Mouse (Mus musculus): ENCODE results near the gene Myh10. TPM values are rescaled to one million over a fixed set of nuclear protein-coding genes. Genes with fewer than 3 reads are reported as not detected.
A peak's percentile ranks its signal among the peaks of the same experiment; 100 is the strongest.
"Not testable (repeated sequence)": the region's sequence is repeated elsewhere in the genome, so short reads cannot be mapped to it uniquely, and the experiment has no call there.

Gene Myh10
- polyA plus RNA-seq, 1 experiment from 2014 or later, result 5.4 TPM

DNA sequence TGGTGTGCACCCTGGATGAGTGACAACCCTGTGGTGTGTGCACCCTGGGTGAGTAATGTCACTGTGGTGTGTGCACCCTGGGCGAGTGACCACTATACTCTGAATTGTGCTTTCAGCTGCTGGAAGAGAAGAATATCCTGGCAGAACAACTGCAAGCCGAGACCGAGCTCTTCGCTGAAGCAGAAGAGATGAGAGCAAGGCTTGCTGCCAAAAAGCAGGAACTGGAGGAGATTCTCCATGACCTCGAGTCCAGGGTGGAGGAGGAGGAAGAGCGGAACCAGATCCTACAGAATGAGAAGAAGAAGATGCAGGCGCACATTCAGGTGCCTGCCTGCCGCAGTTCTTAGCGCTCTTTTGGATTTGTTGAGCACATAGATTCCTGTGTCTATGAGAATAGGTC, 95.9 kb downstream of the Myh10 start:
- no peak for DNase-seq (ENCODE audit: low spot score)

DNA sequence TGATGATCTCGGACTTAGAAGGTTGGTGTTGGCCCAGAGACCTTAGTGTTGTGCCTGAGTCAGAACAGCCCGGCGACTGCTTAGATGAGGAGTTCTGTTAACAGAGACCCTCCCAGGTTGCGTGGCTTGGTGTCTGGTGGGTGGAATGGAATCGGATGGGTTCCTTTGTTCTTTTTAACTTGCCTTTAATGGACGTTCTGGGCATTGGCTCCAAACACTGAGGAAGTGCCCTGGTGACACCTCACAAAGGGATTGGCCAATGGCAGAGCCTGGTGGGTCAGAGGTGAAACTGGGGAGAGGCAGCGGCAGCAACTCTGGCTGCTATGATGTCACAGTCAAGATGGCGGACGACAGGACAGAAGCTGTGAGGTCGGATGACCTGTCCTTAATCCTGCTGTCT, 99.4 kb downstream of the Myh10 start:
- DNase-seq (ENCODE audit: low spot score), result no peak

DNA sequence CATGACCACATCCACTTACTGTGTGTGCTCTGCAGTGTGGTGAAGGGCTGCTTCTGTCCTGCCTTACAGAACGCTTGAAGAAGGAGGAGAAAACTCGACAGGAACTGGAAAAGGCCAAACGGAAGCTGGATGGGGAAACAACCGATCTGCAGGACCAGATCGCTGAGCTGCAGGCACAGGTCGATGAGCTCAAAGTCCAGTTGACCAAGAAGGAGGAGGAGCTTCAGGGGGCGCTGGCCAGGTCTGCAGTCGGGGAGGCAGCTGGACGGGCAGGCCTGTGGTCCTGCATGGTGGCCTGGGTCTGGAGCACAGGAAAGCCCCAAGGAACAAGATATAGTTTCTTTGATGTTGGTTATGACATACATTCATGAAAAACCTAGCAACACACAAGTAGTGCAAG, 100.4 kb downstream of the Myh10 start:
- no peak for DNase-seq (ENCODE audit: low spot score)

DNA sequence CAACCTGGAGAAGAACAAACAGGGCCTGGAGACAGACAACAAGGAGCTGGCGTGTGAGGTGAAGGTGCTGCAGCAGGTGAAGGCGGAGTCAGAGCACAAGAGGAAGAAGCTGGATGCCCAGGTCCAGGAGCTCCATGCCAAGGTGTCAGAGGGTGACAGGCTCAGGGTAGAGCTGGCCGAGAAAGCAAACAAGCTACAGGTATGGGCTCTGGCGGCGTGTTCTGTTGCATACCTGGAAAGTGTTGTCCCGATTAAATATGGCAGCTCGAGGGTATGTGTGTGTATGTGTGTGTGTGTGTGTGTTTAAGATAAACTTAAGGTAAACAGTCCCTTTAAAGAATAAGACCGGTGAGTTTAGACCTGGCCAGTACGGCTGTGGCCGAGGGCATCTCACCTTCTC, 106.9 kb downstream of the Myh10 start:
- no peak for DNase-seq (ENCODE audit: low spot score)

DNA sequence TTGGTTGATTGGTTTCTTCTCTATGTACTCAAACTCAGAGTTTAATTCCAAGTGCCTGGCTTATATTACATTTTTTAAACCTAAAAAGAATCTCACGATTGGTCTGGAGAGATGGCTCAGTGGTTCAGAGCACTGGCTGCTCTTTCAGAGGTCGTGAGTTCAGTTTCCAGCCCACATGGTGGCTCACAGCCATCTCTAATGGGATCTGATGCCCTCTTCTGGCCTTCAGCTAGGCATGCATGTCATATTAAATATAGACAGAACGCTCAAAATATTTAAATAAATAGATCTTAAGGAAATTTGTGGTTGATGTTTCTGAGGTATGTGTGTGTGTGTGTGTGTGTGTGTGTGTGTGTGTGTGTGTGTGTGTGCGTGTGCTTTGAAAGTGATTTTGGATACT, 113.8 kb downstream of the Myh10 start:
- DNase-seq (ENCODE audit: low spot score), result peak; percentile 20

DNA sequence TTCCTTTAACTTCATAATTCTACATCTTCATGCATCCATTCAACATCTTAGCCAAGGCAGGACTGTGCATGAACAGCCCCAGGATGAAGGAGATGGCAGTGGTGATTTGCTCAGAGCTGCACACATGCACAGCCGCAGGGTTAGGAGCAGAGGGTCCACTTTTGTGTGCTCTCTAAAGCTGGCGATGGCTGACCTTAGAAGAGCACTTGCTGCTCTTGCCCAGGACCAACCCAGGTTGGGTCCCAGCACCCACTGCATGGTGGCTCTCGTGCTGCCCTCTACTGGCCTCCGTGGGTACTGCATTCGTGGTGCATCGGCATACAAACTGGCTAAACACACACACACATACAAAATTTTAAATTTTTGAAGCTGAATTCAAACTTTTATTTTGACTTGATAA, 116.4 kb downstream of the Myh10 start:
- peak; percentile 64 for DNase-seq (ENCODE audit: low spot score)

DNA sequence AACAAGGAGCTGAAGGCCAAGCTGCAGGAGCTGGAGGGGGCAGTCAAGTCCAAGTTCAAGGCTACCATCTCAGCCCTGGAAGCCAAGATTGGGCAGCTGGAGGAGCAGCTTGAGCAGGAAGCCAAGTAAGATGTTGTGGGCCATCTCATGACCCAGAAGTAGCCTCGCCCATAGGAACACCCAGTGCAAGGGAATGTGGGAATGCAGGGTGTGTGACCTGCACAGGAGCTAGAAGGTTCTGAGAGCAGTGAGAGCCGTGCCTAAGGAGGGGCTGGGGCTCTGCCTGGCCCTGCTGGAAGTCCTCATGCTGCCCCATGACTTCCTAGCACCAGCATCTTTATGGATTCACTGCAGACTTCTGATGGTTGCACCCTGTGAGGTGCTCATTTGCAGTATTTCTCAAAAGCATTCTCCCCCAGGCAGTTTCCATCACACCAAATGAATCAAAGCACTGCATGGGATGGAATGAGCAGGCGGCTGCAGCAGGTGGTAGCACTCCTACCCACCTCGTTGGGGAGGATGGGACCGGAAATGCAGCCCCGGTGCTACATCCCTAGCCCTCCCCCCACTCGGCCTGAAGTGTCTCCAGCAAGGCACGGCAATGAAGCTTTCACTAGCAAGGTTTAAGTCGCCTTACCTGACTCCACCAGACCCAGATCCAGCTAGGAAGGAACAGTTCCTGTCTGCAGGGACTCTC, 120.7 kb downstream of the Myh10 start:
- no peak for DNase-seq (ENCODE audit: low spot score)

DNA sequence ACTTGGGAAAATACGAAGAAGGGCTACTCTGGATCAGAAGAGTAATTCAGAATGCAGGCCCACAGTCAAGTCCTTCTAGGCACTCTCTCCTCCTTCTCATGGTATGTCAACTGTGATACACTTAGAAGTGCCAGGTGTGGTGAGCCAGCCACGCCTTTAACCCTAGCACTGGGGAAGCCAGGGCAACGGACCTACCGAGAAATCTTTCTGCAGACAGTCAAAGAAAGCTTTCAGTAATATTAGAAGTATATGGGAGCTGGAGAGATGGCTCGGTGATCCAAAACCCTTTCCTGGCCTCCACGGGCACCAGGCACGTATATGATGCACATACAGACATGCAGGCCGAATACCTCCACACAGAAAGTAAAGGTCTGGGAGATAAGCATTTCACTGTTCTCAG, 127.1 kb downstream of the Myh10 start:
- DNase-seq (ENCODE audit: low spot score), result no peak

DNA sequence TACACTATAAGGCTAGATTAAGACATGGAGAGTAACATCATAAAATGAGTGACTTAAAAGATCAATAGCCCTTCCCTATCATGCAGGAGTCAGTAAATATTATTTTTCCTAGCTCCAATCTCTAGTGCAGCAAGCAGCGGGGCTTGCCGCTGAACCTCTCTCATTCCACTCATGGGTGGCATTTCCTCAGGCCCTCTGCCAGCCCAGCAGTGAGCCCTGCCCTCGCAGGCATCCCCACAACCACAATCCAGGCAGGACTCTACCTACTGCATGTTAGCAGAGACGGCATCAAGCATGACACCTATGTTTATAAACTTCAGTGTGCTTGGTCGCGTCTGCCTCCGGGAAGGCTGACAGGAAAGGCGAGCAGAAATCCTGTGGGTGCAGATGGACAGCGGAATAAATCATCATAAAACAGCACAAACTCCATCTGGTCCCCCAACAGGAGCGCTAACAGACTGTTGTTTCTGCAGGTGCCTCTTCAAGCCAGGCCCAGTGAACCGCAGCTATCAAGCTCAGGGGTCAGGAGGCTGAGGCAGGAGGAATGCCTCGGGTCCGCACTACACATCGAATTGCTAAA, 128.0 kb downstream of the Myh10 start:
- DNase-seq (ENCODE audit: low spot score), result no peak

DNA sequence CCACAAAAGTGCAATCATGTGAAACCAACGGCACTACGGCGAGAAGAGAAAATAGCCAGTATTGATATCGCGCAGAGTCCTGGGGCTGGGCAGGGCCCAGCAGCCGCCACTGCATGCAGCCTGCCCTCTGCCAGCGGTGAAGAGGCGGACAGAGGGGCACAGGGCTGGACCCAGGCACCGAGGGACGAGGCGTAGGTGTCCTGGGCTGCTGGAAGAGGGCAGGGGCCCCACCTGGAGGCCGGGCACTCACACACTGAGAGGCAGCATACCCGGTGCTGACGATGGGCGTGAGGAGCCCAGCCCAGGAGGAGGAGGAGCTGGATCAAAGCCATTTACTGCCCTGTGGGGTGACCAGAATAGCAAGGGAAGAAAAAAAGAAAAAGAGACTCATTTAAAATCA, 131.0 kb downstream of the Myh10 start:
- DNase-seq (ENCODE audit: low spot score), result no peak

DNA sequence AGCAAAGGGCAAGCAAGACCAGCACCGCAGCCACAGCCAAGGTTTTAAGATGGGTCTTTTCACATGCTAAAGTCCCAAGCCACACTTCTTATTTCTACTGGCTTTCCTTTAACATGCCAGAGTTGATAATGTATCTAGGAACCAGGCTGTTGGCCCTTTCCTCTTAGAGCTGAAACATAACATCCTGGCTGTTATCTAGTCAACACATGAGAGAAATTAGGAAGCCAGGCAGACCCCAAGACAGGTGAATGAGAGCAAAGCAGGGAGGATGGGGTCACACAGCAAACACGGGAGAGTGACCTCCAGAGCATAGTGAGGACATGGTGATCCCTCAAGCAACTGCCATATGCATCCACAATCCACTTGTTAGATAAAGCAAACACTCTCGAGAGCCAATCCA, 135.4 kb downstream of the Myh10 start:
- no peak for DNase-seq (ENCODE audit: low spot score)

DNA sequence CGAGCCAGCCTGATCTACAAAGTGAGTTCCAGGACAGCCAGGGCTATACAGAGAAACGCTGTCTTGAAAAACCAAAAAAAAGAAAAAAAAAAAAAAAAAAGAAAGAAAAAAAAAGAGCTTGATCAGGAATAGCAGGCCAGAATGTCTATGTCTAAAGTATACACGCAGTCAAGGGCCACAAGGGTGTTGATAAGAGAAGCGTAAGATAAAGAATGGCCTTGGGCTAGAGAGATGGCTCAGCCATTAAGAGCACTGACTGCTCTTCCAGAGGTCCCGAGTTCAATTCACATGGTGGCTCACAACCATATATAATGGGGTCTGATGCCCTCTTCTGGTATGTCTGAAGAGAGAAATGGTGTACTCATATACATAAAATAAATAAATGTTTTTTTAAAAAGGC, 140.2 kb downstream of the Myh10 start:
- not testable (repeated sequence) for DNase-seq (ENCODE audit: low spot score)

DNA sequence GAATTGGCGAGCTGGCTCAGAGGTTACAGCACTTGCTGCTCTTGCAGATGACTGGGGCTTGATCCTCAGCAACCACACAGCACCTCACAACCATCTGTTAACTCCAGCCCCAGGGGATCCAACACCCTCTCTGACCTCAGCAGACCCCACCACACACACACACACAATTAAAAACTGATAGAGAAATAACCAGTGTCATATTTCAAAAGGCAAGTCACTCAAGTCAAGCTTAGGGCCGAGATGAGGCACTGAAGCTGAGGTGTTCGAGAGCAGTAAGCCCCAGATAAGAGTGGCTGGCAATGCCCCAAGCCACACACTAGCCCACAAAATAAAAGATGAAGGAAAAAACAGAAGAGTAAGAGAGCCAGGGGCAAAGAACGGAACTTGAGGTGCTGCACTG, 141.4 kb downstream of the Myh10 start:
- no peak for DNase-seq (ENCODE audit: low spot score)

DNA sequence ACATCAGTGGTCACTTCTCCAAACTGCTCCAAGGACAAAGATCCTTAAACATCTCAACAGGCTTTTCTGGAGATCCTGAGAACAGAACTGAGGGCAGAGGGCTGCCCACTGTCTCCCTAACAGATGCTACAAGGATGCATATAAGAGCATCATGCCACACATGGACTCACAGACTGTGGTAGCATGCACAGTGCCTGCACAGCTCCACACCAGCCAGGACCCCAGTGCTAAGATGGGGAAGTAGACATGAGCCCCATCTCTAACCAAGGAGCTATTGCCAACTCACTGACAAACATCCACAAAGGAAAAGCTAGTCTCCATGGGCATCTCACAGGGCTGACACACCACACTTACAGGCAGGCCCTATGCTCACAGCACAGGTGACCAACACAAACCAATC, 142.2 kb downstream of the Myh10 start:
- DNase-seq (ENCODE audit: low spot score), result no peak

DNA sequence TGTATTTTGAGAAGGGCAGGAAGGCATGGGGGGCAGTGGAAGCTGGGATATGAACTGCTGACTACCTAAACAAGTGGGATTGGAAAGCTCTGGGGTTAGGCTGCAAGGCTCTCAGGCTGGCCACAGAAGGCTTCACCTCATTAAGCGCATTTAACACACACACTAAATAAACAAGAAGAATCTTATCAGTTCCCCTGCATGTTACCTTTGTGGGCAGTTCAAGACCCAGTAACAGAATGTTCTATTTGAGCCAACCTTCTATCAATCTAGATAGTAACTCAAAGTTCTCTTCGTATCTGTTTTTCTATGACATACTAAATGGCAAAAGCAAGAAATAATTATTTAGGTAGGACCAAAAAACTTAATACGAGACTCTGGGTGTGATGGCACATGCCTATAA, 143.7 kb downstream of the Myh10 start:
- DNase-seq (ENCODE audit: low spot score), result no peak

DNA sequence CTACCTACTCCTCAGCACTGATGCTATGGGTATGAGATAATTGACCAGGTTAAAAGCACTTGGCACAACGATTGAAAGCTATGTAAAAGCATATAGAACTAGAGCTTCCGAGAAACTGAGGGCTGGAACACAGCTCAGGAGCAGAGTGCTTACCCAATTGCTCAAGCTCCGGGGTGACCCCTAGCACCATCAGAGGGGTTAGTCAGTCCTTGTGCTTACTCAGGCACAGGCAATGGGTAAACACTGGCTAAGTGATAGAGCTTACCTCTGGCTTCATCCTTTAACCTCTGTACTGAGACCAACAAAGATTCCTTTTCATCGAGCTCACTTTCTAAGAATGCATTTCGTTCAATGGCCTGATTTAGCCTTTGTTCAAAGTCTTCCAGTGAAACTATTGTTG, 148.2 kb downstream of the Myh10 start:
- no peak for DNase-seq (ENCODE audit: low spot score)

DNA sequence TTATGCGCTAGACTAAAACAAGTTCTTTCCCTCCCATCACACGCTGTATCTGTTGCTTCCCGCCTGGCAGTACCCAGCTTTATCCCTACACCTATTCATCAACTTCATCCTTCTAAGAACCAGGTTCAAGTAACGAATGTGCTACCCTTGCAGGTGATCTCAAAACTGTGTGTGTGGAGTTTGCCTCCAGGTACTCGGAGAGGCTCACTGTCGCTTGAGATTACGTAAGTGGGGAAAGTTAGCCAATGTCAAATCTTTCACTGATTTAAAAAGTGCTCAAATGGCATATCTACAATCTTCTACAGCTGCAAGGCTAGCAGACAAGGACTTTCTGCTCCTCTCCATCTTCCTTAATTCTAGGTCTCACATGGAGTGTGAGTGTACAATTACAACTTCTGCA, 159.5 kb downstream of the Myh10 start:
- no peak for DNase-seq (ENCODE audit: low spot score)

DNA sequence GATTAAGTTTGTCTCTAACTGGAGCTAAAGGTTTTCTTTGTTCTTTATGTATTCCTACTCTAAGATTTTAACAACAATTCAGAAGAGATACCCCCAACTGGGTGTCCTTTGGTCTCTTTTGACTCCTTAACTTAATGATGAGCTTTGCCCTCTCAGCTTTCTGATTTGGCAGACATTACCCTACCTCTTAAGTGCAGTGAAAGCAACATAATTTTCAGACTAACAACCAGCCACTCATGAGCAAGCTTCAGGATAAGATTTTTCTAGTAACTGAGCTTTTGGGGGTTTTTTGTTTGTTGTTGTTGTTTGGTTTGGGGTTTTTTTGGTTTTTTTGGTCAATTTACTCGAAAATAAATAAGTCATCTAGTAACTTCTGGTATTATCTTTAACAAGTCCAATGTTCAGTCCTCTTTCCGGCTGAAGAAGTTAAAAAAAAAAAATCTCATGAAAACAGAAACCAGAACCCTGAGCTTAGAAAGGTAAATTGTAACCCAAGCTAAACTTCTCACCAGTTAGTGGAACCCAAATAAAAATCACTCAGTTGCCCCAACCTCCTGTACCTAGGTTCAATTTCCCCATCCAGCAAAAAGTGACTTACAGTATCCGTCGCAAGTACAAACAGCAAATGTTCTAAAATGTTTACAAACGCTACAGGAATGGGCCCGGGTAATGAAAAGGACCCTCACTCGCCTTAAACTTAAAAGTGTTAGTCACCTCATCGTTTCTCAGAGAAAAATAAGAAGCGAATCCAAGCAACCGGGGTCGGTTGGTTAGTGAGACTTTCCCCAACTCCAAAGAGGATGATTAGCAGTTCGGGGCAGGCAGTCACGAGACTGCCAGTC, 160.5 kb downstream of the Myh10 start:
- no peak for DNase-seq (ENCODE audit: low spot score)

DNA sequence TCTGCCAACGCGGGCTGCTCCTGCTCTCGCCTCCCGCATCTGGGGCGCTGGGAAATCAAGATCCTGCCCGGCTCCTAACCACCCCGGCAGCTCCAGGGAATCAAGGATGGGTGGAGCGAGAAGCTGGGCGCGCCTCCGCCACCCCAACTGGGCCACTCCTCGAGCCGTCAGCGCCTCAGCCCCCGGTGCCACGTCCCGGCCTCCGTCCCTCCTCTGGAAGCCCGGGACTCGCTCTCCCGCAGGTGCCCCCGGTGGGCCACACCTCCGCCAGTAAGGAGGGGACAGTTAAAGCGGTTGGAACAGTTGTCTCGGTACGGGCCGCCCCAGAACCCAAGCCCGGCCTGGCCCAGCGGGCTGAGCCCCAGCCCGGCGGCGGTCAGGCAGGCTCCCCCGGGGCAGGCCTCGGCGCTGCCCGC, 161.1 kb downstream of the Myh10 start:
- DNase-seq (ENCODE audit: low spot score), result no peak

DNA sequence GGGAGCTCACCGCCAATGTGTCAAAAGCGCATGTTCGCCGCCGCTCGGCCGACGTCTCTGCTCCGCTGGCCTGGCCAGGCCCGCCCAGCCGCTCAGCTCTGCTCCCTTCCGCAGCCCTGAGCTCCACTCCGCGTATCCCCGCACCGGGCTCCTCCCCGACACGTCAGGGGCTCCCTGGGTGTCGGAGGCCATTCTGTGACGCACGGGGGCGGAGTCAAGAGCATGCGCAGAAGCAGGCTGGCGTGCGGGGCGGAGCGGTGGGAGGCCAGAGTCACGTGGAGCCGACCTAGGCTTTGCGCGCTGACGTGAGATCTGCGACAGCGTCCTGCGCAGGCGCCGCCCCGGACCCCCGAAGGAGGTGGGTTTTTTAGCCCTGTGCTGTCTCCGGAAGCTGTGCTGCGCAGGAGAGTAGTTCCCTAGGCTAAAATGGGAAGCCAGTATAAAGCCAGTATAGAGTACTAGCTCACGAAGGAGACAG, 161.6 kb downstream of the Myh10 start:
- peak; percentile 100 for DNase-seq (ENCODE audit: low spot score)

DNA sequence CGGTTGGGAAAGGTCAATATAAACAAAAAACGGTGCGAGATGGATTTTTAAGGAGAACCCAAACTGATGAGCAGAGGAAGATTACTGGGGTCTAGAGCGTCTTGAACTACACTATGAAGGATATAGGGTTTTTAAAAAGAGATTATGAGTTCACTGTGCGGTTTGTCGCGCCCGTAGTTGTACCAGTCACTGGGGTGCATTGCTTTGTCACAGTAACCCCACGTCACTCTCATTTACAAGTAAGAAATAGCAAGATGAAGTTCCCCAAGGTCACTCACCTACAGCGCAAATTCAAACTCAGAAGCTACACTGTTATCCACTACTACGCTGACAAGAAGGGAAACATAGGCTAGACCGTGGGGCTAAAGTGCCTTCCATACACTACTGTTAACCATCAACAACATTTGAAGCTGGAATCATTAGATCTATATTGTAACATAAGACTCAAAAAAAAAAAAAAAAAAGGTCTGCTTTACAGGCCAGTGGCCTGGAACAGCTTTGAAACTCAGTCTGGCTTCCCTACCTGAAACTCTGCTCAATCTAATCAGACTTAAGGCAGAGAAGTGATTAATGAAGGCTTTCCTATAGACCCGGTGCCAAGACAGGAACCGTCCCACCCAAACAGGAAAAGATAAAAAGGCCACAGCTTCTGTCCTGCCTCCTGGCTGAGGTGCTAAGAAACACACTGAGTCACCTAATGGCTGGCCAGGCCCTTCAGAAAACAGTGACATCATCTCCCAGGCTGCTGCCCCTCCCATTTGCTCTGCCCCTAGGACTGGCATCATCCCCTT, 162.4 kb downstream of the Myh10 start:
- DNase-seq (ENCODE audit: low spot score), result no peak

DNA sequence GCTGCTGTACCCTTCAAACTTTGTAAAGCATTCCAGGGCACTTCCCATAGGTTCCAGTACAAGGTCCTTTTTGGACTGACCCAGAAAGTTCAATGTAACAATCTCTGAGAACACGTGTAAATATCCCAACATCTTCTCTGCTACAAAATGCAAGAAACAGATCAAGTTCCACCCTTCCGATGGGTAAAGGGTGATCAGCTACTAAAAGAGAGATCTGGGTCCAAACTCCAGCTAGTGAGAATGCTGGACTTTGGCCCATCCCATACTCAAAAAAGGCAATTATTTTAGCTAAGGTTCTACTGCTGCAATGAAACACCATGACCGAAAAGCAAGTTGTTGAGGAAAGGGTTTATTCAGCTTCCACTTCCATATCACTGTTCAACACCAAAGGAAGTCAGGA, 163.3 kb downstream of the Myh10 start:
- no peak for DNase-seq (ENCODE audit: low spot score)
